Mouse (Mus musculus): ENCODE data around the gene Cd19. TPM values are rescaled to one million over a fixed set of nuclear protein-coding genes. Genes with fewer than 3 reads are reported as not detected.

Gene Cd19
- total and polyA plus RNA-seq, 2 experiments = 0.18 to 1.7 TPM

GRCm38 (mm10) chr7:126430167-126430566, 15.5 kb upstream of the Cd19 start:
- no peak overlapping the region for H3K9ac ChIP-seq (ENCODE audit: low read depth, low read length)
- H3K4me3 ChIP-seq (ENCODE audit: insufficient read depth, low read depth, low read length) = no peak overlapping the region
- H3K36me3 ChIP-seq (ENCODE audit: control insufficient read depth, insufficient read depth, low read length) = peaks cover 17% of the 10 kb centered on the region
- no peaks in the 10 kb centered on the region for H3K79me2 ChIP-seq (ENCODE audit: control insufficient read depth, insufficient read depth, low read length)
- H3K4me1 ChIP-seq (ENCODE audit: control insufficient read depth, insufficient read depth, low read length) = peaks cover 8% of the 10 kb centered on the region
- peak; percentile 72 for DNase-seq (ENCODE audit: extremely low read depth, low read depth, low spot score)
- H3K27ac ChIP-seq (replicated peaks; ENCODE audit: insufficient read depth, low read depth, low read length) = no peak overlapping the region
- no peaks in the 10 kb centered on the region for H3K27me3 ChIP-seq (ENCODE audit: control insufficient read depth, insufficient read depth, low read length)
- TF ChIP-seq POLR2A (IDR thresholded peaks at IDR 0.05; ENCODE audit: extremely low read depth, insufficient read depth, low read length) (no peak), CTCF (IDR thresholded peaks at IDR 0.05; ENCODE audit: low read depth, low read length) (no peak)

- TF ChIP-seq POLR2A (IDR thresholded peaks at IDR 0.05; ENCODE audit: extremely low read depth, insufficient read depth, low read length) = no peak
- no peak for TF ChIP-seq CTCF (IDR thresholded peaks at IDR 0.05; ENCODE audit: low read depth, low read length)
- H3K4me1 ChIP-seq (ENCODE audit: control insufficient read depth, insufficient read depth, low read length) = peaks cover 8% of the 10 kb centered on the region
- H3K9ac ChIP-seq (ENCODE audit: low read depth, low read length) = peak overlapping the region; percentile 14; the same call in 1 of the 2 replicates
- no peak for DNase-seq (ENCODE audit: extremely low read depth, low read depth, low spot score)
- H3K27me3 ChIP-seq (ENCODE audit: control insufficient read depth, insufficient read depth, low read length) = no peaks in the 10 kb centered on the region
- H3K4me3 ChIP-seq (ENCODE audit: insufficient read depth, low read depth, low read length) = peak overlapping the region; percentile 79
- H3K27ac ChIP-seq (replicated peaks; ENCODE audit: insufficient read depth, low read depth, low read length) = no peak overlapping the region
- 26% methylated on average over 15 of the region's 15 CpGs for WGBS
- H3K36me3 ChIP-seq (ENCODE audit: control insufficient read depth, insufficient read depth, low read length) = peaks cover 11% of the 10 kb centered on the region
- no peaks in the 10 kb centered on the region for H3K79me2 ChIP-seq (ENCODE audit: control insufficient read depth, insufficient read depth, low read length)
Measured at GRCm38 (mm10) chr7:126429503-126429898, 14.8 kb upstream of the Cd19 start.

- Histone ChIP-seq H3K27me3 (ENCODE audit: control insufficient read depth, insufficient read depth, low read length) (no peaks in the 10 kb centered on the region), H3K4me1 (ENCODE audit: control insufficient read depth, insufficient read depth, low read length) (peaks cover 8% of the 10 kb centered on the region), H3K79me2 (ENCODE audit: control insufficient read depth, insufficient read depth, low read length) (no peaks in the 10 kb centered on the region), H3K4me3 (ENCODE audit: insufficient read depth, low read depth, low read length) (peak within 1 kb of the TSS; percentile 79), H3K9ac (ENCODE audit: low read depth, low read length) (peak within 1 kb of the TSS; percentile 84), H3K36me3 (ENCODE audit: control insufficient read depth, insufficient read depth, low read length) (peaks cover 7% of the 10 kb centered on the region; the same call in 1 of the 2 replicates), H3K27ac (replicated peaks; ENCODE audit: insufficient read depth, low read depth, low read length) (peak within 1 kb of the TSS; percentile 81)
- WGBS = 2% methylated on average over 81 of the region's 82 CpGs
- DNase-seq (ENCODE audit: extremely low read depth, low read depth, low spot score) = peak; percentile 66
- TF ChIP-seq POLR2A (IDR thresholded peaks at IDR 0.05; ENCODE audit: extremely low read depth, insufficient read depth, low read length) (0 out of 2 replicates have a peak, but pooled peaks have one; percentile 8), CTCF (IDR thresholded peaks at IDR 0.05; ENCODE audit: low read depth, low read length) (no peak)
Measured at GRCm38 (mm10) chr7:126428631-126429502, 14.2 kb upstream of the Cd19 start, which contains the start of gene Rabep2. Rabep2 (plus strand) TSS chr7:126428759.

GRCm38 (mm10) chr7:126428154-126428553, 13.5 kb upstream of the Cd19 start:
- DNase-seq (ENCODE audit: extremely low read depth, low read depth, low spot score) = no peak
- Histone ChIP-seq H3K27ac (replicated peaks; ENCODE audit: insufficient read depth, low read depth, low read length) (peak overlapping the region; percentile 81; the same call in 1 of the 2 replicates), H3K36me3 (ENCODE audit: control insufficient read depth, insufficient read depth, low read length) (peaks cover 5% of the 10 kb centered on the region; the same call in 1 of the 2 replicates), H3K4me1 (ENCODE audit: control insufficient read depth, insufficient read depth, low read length) (peaks cover 8% of the 10 kb centered on the region), H3K9ac (ENCODE audit: low read depth, low read length) (peak overlapping the region; percentile 78), H3K79me2 (ENCODE audit: control insufficient read depth, insufficient read depth, low read length) (no peaks in the 10 kb centered on the region), H3K4me3 (ENCODE audit: insufficient read depth, low read depth, low read length) (peak overlapping the region; percentile 79), H3K27me3 (ENCODE audit: control insufficient read depth, insufficient read depth, low read length) (no peaks in the 10 kb centered on the region)
- WGBS = 56% methylated on average over 4 of the region's 4 CpGs
- TF ChIP-seq CTCF (IDR thresholded peaks at IDR 0.05; ENCODE audit: low read depth, low read length) (no peak), POLR2A (IDR thresholded peaks at IDR 0.05; ENCODE audit: extremely low read depth, insufficient read depth, low read length) (no peak)

GRCm38 (mm10) chr7:126427323-126427860, 12.7 kb upstream of the Cd19 start:
- Histone ChIP-seq H3K27ac (replicated peaks; ENCODE audit: insufficient read depth, low read depth, low read length) (no peak overlapping the region), H3K79me2 (ENCODE audit: control insufficient read depth, insufficient read depth, low read length) (no peaks in the 10 kb centered on the region), H3K4me1 (ENCODE audit: control insufficient read depth, insufficient read depth, low read length) (peaks cover 8% of the 10 kb centered on the region), H3K27me3 (ENCODE audit: control insufficient read depth, insufficient read depth, low read length) (no peaks in the 10 kb centered on the region), H3K4me3 (ENCODE audit: insufficient read depth, low read depth, low read length) (no peak overlapping the region), H3K36me3 (ENCODE audit: control insufficient read depth, insufficient read depth, low read length) (peaks cover 4% of the 10 kb centered on the region; the same call in 1 of the 2 replicates), H3K9ac (ENCODE audit: low read depth, low read length) (no peak overlapping the region)
- DNase-seq (ENCODE audit: extremely low read depth, low read depth, low spot score) = no peak
- TF ChIP-seq POLR2A (IDR thresholded peaks at IDR 0.05; ENCODE audit: extremely low read depth, insufficient read depth, low read length) (no peak), CTCF (IDR thresholded peaks at IDR 0.05; ENCODE audit: low read depth, low read length) (no peak)
- WGBS = 58% methylated on average over 12 of the region's 13 CpGs
